Mouse (Mus musculus) myocyte (in vitro differentiated cells): ENCODE results near the gene Cpeb1.

Experiments
- E2F4 ChIP-seq: IDR thresholded peaks from one replicate; pipeline ENCODE4 v1.6.1; 2011; ENCODE audit warnings: mild to moderate bottlenecking, control low read depth, moderate library complexity; ENCODE audit not compliant: insufficient read depth
- MAX ChIP-seq: IDR thresholded peaks from one replicate; pipeline ENCODE4 v1.6.1; 2011; ENCODE audit warnings: low read depth, mild to moderate bottlenecking, control low read depth
- MYOD1 ChIP-seq, 3 experiments: IDR thresholded peaks; one replicate each; pipeline ENCODE4 v1.6.1; 2011; ENCODE audit warnings: control low read depth in 2 of 3, low read depth in 2 of 3, mild to moderate bottlenecking in 2 of 3, moderate library complexity in 1 of 3; ENCODE audit not compliant: insufficient read length in 2 of 3, control insufficient read depth in 1 of 3
- POLR2A ChIP-seq: IDR thresholded peaks from one replicate; pipeline ENCODE4 v1.6.1; 2011; ENCODE audit warnings: low read depth, mild to moderate bottlenecking, control low read depth, moderate library complexity; ENCODE audit not compliant: insufficient read length
- REST ChIP-seq: IDR thresholded peaks from one replicate; pipeline ENCODE4 v1.6.1; 2011; ENCODE audit warnings: mild to moderate bottlenecking, control low read depth, moderate library complexity; ENCODE audit not compliant: insufficient read depth, insufficient read length
- TCF12 ChIP-seq: IDR thresholded peaks from one replicate; pipeline ENCODE4 v1.6.1; 2011; ENCODE audit warnings: mild to moderate bottlenecking, control low read depth; ENCODE audit not compliant: poor library complexity, insufficient read depth, severe bottlenecking
- TCF3 ChIP-seq: IDR thresholded peaks from one replicate; pipeline ENCODE4 v1.6.1; 2011; ENCODE audit warnings: low read depth, control low read depth; ENCODE audit not compliant: insufficient read length
- USF1 ChIP-seq: IDR thresholded peaks from one replicate; pipeline ENCODE4 v1.6.1; 2011; ENCODE audit warnings: low read depth, mild to moderate bottlenecking, control low read depth, moderate library complexity

- no peak for TF ChIP-seq MAX
- no peak for TF ChIP-seq E2F4
- TF ChIP-seq MYOD1 (IDR thresholded peaks at IDR 0.05; ENCODE audit: control insufficient read depth in 1 of 3, insufficient read length in 2 of 3, low read depth in 2 of 3): no peak
- no peak for TF ChIP-seq USF1
- TF ChIP-seq POLR2A: no peak
- TF ChIP-seq TCF12: no peak
- no peak for TF ChIP-seq TCF3
- TF ChIP-seq REST: no peak
These were observed 87.3 kb downstream of the Cpeb1 start for GRCm38 (mm10) chr7:81367946-81368345.
